Mouse (Mus musculus): ENCODE results near the gene 6820408C15Rik.
A peak's percentile ranks its signal among the peaks of the same experiment; 100 is the strongest.
"Not testable (repeated sequence)": the region's sequence is repeated elsewhere in the genome, so short reads cannot be mapped to it uniquely, and the experiment has no call there.

The 6820408C15Rik gene

GRCm38 (mm10) chr2:152412526-152413157 is 2.7 kb upstream of the 6820408C15Rik start:
- DNase-seq, result no peak

DNA sequence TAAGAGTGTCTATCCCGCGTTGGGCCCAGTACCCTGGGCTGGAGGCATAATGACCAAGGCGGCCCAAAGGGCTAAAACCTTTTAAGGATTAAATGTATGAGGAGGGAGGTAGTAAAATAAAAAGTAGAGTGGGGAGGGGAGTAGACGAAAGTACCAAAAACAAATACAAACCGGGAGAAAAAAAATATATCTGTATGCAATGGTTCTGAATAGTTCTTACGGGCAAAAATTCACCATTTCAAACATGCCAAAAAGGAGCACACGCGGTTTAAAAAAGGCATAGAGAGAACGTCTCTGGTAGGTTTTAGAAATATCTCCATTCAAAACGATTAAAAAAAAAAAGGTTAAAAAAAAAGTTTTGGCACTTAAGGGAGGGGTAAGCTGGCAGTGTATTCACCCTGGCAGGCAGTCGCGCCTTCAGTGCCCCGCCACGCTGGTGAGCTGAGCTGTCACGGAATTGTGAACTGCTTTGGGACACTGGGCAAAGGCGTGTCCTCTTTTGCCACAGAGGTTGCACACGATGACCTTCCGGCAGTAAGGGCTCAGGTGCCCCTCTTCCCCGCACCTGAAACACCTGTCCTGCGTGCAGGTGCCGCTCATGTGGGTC is 2.1 kb upstream of the 6820408C15Rik start:
- no peak for DNase-seq

GRCm38 (mm10) chr2:152413765-152414584 is 1.4 kb upstream of the 6820408C15Rik start:
- DNase-seq, result peak; percentile 41

GRCm38 (mm10) chr2:152414591-152415165 is 709 bp upstream of the 6820408C15Rik start, which contains the start of gene Zcchc3:
Zcchc3 (minus strand) TSS chr2:152415027.
- peak; percentile 89 for DNase-seq

- DNase-seq, result no peak
Observed at GRCm38 (mm10) chr2:152415786-152416185, 399 bp downstream of the 6820408C15Rik start.

DNA sequence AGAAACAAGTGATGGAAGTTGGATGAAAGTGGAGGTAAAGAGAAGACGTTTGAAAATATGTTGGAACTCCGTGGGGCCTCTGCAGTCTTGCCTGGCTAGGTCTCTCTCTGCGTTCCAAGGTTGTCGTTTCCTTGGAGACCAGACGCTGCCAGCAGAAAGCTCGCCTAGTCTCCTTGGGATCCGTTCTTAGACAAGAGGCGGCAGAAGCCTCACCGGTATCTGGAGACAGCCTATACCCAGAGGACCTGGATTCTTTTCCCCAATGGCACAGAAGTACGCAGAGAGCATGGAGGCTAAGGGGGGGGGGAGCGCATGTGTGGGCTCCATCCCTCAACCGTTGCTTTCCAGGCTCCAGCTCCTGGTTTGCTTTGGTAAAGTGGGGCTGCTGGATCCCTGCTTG is 12.1 kb downstream of the 6820408C15Rik start:
- DNase-seq, result peak; percentile 52

DNA sequence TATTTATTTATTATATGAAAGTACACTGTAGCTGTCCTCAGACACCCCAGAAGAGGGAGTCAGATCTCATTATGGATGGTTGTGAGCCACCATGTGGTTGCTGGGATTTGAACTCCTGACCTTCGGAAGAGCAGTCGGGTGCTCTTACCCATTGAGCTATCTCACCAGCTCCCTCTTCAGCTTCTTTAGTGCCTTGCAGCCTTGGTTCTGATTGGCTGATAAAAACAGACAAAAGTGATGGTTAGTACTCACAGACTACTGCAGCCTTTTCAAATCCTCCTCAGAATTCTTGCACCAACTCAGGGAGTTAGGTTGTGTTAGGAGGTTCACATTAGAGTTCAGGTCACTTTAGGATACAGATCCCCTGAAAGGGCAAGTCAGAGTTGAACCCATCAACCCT is 13.1 kb downstream of the 6820408C15Rik start:
- not testable (repeated sequence) for DNase-seq

GRCm38 (mm10) chr2:152436405-152436901 is 21.1 kb downstream of the 6820408C15Rik start:
- DNase-seq, result no peak

- DNase-seq, result peak; percentile 87
Observed at GRCm38 (mm10) chr2:152436983-152437860, 21.8 kb downstream of the 6820408C15Rik start.

DNA sequence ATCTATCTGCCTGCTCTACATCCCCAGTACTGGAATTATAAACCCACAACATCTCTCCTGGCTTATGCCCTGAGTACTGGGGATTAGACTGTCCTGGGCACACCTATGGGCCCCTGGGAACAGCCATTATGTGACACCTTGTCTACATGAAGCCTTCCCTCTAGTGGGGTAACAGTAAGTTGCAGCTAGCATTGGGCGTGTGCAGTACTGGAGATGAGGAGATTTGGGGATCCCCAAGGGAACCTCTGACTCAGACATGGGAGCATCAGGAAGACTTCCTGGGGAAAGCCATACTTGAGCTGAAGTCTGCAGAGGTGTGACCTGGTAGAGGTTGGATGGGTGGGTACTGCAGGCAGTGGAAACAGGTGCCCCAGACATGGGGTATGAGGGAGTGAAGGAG is 23.6 kb downstream of the 6820408C15Rik start:
- DNase-seq, result no peak

DNA sequence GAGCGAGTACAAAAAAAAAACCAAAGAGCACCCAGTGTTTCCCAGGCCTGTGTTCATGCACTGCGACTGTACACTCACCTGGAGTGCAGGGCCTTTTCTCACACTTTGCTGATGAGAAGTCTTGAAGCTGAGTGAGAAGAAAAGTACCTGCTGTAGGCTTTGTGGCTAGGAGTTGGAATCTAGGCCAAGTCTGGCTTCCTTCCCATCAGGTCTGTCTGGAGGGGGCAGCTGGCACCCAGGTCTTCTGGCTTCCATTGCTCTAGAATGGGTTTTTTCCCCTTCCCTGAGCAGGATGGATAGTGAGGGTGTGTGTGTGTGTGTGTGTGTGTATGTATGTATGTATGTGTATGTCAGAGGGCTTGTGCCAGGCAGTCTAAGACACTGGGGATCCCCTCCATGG is 24.4 kb downstream of the 6820408C15Rik start:
- no peak for DNase-seq

- DNase-seq, result no peak
Observed at GRCm38 (mm10) chr2:152442322-152442721, 26.9 kb downstream of the 6820408C15Rik start.

GRCm38 (mm10) chr2:152443281-152443680 is 27.9 kb downstream of the 6820408C15Rik start:
- peak; percentile 65 for DNase-seq

GRCm38 (mm10) chr2:152446642-152447041 is 31.3 kb downstream of the 6820408C15Rik start:
- DNase-seq, result no peak

- DNase-seq, result no peak
Observed at GRCm38 (mm10) chr2:152447461-152447860, 32.1 kb downstream of the 6820408C15Rik start.

DNA sequence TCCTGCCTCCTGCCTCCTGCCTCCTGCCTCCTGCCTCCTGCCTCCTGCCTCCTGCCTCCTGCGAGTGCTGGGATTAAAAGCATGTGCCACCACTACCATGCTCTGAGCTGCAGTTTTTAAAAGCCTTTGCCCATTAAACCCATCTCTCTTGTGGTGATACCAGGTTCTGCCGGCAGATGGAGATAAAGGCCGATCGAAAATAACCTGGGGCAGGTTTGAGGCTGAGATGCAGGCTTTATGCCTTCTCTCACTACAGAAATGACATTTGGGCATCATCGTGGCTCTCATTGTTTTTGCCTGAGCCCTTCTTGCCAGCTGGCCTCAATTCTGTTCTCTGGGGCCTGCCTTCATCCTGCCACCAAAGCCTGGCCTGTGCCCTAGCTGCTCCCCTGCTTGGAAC is 34.9 kb downstream of the 6820408C15Rik start:
- peak; percentile 68 for DNase-seq

GRCm38 (mm10) chr2:152452101-152452781 is 36.9 kb downstream of the 6820408C15Rik start:
- no peak for DNase-seq

GRCm38 (mm10) chr2:152459241-152459640 is 43.9 kb downstream of the 6820408C15Rik start:
- DNase-seq, result no peak

DNA sequence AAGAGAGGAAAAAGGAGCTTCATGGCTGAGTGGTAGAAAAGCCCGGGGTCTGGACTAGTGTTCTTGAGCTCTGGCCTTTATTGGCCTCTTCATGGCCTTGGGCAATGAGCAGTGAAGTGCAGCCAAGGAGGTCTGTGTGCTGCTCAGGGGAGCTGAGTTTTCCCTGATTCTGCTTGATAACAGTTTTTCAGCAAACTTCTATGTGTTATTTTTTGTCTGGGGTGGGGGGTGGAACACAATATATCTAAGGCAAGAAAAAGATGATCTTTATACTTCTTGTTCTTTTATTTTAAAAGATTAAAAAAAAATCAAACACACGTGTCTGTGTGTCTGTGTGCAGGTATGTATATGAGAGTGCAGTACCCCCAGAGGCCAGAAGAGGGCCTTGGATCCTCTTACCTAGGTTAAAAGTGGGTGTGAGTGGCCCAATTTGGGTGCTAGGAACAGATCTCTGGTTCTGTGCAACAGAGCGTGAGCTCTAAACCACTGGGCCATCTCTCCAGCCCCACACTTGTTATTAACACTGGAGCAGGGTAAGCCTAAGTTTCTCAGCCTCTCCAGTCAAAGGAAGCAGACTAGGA is 49.3 kb downstream of the 6820408C15Rik start, which contains the start of gene Defb23:
Gene Defb23 (minus strand): TSS at position 51 of the 581 bp plus-strand sequence.
- no peak for DNase-seq

GRCm38 (mm10) chr2:152470973-152471372 is 55.6 kb downstream of the 6820408C15Rik start:
- DNase-seq, result peak; percentile 38

DNA sequence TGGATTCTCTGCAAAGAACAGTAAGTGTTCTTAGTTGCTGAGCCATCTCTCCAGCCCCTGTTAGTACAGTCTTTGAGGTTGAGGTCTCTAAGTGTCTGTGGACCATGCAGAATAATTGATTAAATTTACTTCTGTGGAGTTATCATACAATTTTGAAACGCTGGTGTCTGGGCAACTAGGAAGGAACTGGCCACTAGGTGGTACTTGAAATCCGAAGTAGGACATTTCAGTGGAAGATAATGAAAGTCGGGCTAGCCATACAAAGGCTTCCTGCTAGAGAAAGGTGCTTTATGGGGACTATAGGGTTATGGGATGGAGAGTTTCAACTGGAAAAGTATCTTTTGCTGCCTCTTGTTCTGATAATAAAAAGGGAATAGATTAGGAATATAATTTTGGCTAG is 57.0 kb downstream of the 6820408C15Rik start:
- DNase-seq, result no peak

Measured in right cerebral cortex, postnatal 14 days (tissue).